Mouse (Mus musculus): ENCODE data around the gene Usp37. TPM values are rescaled to one million over a fixed set of nuclear protein-coding genes. Genes with fewer than 3 reads are reported as not detected.
A peak's percentile ranks its signal among the peaks of the same experiment; 100 is the strongest.
"Not testable (repeated sequence)": the region's sequence is repeated elsewhere in the genome, so short reads cannot be mapped to it uniquely, and the experiment has no call there.

The Usp37 gene
- 14.7 and 18.0 TPM in 2 replicates for total RNA-seq (2015)
- 23.0 and 26.4 TPM in 2 replicates for total RNA-seq (2017)

DNA sequence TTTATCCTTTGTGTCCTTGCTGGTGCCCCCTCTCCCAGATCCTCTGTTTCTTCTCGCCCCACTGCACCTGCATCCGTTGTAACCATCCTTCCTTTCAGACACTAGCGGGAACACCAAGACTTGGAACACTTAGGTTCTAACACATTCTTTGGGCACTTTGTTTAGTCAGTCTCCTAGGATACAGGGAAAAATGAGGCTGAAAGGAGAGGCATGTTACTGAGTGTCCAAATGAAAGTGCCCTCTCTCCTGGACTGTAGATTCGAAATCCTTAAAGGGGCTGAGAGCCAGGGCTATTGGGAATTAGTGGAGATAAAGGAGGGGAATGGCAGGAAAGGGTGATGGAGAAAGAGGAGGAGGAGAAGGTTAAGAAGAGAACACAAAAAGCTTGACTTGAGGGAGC lies at the start of gene Usp37:
Usp37 (minus strand) TSS at position 101 of the 400 bp plus-strand sequence.
- no peak for ATAC-seq (ENCODE audit: poor library complexity, severe bottlenecking)

DNA sequence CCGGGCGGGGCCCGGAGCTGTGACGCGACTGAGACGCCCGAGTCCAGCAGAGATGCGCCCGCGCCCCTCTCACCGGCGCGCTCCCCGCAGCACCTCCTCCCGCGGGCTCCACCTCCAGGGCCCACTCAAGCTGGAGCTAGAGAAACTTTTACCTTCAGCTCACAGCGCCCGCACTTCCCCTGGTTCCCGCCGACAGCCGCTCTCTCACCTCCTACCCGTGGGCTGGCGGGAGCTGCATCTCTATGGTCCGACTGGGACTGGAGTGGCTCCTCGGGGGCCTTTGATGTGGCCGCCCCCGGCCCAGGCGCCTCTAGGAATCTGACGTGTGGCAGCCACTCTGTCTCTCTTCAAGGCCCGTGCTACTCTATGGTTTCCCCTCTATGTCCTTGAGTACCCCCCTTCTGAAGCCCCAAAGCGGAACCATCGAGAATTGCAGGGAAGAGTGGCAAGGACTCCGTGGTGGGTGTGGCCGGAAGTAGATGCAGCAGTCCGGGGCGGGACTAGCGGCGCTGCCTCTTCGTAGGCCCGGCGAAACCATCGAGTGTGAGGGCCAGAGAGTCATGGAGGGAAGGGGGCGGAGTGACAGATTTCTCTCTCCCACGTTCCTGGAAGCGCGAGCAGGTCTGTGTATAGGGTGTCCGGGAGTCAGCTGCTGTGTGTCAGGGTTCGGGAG lies 43.8 kb upstream of the Usp37 start, which contains the start of the genes Zfp142 and Bcs1l:
Zfp142 (minus strand) TSS at position 474 of the 673 bp plus-strand sequence.
Bcs1l (plus strand) TSS at position 517 of the 673 bp plus-strand sequence.
- ATAC-seq (ENCODE audit: poor library complexity, severe bottlenecking), result peak; percentile 96

DNA sequence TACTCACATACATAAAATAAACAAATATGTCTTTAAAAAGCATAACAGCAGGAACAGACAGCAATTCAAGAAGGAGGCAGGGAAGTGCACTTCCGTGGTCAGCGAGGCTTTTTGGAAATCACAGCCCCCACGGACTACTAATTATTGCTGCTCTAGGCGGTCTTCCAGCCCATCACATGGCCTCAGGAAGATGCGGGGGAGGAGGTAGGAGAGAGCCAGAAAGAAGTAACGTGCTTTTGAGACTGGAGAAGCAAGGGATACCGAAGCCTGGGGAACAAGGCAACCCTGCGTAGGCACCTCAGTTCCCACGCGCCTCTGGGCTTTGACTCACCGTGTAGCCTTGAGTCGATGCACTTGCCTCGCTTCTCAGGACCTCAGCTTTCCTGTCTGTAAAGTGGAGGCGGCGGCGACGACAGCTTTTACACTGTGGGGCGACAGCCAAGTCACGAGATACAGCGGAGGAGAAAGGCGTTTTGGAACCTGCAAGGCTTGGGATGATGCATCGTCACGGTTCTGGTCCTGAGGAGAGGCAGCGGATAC lies 43.2 kb upstream of the Usp37 start:
- peak; percentile 5 for ATAC-seq (ENCODE audit: poor library complexity, severe bottlenecking)

DNA sequence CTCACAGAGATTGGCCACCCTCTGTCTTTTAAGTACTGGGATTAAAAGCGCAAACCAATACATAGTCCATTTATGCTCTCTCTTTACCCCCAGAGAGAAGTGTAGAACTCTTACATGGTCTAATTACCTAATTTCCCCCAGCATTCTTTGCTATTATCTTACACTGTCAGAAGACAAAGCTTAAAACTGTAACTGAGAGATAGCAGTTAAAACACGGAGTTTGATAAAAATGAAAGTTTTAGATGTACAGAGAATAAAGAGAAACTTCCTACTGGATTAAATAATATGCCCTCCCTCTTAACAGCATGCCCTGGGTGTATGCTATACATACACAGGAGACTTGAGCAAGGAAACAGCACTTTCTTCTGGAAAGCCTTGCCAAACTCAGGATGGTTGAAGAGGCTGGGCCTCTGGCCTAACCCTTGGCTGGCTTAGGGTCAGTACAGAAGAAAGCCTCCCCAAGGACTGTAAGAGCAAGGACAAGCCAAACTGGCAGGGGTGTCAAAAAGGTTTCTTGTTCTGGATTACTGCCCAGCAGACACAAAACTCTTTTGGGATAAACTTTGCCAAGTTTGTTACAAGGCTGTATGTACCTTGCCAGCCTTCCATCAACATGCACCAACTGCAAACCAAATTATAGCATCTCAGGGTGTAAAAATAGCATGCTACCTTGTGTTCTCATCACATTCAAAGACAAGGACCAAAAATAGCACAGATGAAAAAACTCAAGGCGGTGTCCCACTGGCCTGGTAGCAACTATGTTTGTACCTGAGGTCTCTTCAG lies 40.7 kb upstream of the Usp37 start:
- no peak for ATAC-seq (ENCODE audit: poor library complexity, severe bottlenecking)

DNA sequence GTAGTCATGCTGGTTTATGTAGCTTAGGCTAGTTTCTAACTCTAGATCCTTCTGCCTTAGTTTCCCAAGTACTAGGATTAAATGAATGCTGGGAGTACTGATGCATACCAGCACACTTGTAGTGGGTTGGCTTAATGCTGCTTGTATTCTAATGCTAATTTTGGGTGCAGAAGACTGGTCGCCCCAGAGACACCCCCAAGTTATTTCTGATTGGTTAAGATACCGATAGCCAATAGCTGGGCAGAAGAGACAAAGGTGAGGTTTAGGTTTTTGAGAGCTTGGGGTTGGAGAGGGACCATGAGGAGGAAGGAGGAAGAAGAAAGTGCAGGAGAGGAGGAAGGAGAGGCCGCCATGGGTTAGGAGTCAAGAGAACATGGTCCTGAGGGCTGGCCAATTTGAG lies 38.5 kb upstream of the Usp37 start:
- no peak for ATAC-seq (ENCODE audit: poor library complexity, severe bottlenecking)

DNA sequence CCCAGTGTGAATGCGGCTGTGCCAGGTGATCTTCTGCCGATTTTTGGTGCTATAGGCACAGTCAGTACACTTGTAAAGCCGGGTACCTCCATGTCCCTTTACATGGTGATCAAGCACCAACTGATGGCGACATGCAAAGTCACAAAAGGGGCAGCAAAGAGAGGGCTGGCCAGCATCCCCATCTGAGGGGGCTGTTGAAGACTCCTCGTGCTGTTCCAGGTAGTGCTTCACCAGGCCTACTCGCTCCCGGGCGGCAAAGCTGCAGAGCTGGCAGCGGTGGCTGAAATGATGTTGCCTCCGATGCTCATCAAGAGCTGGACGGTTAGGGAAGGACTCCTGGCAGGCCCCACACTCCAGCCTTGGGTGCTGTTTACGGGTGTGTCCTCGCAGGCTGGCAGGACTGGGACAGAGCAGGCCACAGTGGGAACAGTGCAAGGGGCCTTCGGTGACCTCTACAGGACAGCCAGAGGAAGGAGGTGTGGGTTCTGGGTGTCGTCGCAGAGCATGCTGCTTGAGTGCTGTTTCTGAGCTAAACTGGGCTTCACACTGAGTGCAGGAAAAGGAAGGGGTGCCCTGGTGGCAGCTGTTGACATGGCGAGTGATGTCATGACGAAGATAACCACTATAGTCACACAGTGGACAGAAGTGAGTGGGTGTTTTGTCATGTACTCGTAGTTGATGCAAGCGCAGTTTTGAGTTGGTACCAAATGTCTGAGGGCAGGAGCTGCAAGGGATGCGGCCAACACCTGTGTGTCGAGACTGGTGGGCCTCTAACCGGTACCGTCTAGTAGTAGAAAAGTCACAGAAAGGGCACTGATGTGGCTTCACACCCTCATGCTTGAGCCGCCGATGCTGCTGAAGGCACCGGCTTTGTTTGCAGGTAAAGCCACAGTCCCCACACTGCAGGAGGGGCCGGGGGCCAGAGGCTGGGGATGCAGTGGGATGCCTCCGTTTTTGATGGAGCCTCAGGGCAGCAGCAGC lies 25.9 kb upstream of the Usp37 start:
- ATAC-seq (ENCODE audit: poor library complexity, severe bottlenecking), result no peak

DNA sequence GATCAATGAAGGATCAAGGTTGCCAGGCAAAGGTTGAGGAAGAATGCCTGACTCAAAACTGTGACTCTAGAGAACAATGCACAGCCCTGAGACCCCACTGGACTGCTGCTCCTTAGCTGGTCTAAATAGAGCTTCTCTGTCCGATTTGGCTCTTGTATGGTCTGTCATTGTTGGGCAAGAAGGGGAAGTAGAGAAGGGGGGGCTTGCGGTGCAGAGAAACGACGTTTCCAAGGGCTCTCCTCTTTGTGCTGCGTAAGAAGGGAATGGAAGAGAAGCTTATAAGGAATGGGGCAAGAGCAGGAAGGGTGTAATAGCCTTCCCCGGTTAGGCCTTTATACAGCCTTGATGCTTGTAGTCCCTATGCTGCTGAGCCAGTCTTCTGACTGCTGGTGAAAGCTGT lies 21.8 kb upstream of the Usp37 start:
- ATAC-seq (ENCODE audit: poor library complexity, severe bottlenecking), result peak; percentile 30; the same call in 1 of the 2 replicates

DNA sequence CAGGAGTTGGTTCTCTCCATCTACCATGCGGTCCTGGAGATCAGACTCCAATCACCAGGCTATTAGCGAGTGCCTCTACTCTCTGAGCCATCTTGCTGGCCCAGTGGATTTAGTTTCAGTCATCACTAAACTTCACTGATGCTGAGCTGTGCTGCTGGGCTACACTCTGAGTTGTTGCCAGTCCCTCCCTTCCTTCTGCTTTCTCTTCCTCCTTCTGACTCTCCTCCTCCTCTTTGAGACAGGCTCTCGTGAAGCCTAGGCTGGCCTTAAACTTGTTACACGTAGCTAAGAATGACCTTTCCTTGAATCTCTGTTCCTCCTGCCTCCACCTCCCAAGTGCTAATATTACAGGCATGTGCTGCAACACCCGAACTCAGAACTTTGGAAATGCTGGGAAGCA lies 15.0 kb upstream of the Usp37 start:
- peak; percentile 82 for ATAC-seq (ENCODE audit: poor library complexity, severe bottlenecking)

DNA sequence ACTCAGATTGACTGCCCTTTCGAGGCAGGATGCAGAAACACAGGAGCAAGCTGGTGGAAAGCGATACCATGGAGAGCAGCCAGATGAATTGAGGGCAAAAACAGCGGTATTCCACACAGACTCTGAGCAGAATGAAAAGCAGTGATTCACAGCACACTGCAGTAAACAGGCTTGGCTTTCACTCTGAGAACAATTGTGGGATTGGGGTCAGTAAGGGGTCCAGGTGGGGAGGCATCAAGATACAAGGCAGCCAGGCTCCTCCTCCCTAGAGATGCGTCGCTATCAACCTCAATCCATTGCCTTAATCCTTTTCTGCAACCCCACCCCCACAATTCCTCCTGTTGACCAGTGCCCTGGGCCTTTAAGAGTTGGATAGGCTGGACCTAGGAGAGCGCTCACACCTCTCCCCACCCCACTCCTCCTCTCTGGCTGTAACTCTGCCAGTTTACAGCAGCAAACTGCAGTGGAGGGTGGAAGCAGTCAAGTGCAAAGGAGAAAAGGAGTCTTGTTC lies 1.6 kb downstream of the Usp37 start, which contains the start of gene Plcd4:
Plcd4 (plus strand) TSS at position 438 of the 511 bp plus-strand sequence.
- no peak for ATAC-seq (ENCODE audit: poor library complexity, severe bottlenecking)

DNA sequence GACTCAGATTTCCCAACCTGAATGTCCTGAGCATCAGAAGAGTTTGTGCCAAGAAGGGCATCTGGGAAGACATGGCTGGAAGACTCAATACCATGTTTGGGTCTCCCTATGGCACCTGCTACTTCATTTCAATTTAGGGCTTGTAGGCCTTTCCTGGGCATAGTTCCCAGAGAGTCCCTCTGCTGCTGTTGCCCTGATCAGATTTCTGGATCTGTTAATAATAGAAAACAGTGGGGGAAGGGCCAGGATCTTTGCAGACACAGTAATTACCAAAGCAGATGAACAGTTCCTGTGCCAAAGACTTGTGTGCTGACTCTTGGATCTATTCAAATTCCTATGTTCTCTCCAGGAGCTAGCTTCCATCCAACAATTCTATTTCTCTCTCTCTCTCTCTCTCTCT lies 5.4 kb downstream of the Usp37 start:
- no peak for ATAC-seq (ENCODE audit: poor library complexity, severe bottlenecking)

DNA sequence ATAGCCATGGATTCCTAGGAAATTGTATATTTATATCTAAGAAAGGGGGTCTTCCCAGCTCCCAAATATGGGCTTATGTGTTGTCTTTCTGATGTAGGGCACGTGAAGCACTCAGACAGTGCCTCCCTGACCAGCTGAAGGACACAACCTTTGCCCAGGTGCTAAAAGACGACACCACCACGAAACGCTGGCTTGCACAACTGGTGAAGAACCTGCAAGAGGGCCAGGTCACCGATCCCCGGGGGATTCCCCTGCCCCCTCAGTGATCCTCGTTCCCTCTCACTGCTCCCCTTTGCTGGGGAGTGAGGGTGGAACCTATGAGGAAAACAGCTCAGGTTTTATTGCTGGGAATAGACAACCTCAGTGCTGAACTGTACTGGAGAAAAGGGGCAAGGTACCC lies 15.5 kb downstream of the Usp37 start:
- ATAC-seq (ENCODE audit: poor library complexity, severe bottlenecking), result no peak

DNA sequence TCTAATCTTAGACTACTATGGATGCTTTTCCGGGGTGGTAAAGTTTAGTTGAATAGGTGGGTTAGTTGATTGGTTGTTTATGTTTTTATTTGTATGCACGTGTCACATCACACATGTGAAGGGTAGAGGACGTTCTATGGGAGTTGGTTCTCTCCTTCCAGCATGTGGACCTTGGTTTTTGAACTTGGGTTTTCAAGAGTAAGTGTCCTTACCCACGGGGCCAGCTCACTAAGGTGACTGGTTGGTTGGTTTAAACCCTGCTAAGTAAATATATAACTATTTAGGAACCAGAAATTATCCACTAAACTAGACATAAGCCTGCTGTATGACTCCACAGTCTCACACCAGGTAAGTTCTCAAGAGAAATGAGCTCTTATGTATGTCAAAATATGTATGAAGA lies 19.3 kb downstream of the Usp37 start:
- no peak for ATAC-seq (ENCODE audit: poor library complexity, severe bottlenecking)

DNA sequence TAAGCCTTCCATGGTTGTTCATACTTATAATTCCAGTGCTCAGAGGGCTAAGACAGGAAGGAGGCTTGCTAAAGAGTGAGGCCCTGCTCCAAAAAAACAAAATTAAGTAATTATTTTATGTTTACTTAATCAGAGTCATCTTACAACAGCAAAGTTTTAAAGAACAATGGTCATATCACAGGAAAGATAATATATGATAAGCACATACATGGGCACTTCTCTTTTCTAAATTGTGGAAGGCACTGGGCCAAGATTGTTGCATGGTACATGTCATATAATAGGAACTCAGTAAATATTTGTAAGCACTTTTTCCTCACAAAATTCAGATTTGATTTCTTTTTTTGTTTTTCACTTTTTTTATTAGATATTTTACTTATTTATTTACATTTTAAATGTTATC lies 24.2 kb downstream of the Usp37 start:
- ATAC-seq (ENCODE audit: poor library complexity, severe bottlenecking), result no peak

DNA sequence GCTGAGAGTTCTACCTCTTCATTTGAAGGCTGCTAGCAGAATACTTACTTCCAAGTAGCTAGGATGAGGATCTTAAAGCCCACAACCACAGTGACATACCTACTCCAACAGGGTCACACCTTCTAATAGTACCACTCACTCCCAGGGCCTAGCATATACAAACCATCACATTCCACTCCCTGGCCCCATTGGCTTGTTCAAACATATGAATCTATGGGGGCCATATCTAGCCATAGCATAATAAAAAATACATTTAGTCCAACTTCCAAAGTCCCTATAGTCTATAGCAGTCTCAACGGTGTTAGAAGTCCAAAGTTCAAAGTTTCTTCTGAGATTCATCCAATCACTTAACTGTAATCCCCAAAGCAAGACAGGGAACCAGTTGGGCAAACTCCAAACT lies 31.1 kb downstream of the Usp37 start:
- ATAC-seq (ENCODE audit: poor library complexity, severe bottlenecking), result not testable (repeated sequence)

DNA sequence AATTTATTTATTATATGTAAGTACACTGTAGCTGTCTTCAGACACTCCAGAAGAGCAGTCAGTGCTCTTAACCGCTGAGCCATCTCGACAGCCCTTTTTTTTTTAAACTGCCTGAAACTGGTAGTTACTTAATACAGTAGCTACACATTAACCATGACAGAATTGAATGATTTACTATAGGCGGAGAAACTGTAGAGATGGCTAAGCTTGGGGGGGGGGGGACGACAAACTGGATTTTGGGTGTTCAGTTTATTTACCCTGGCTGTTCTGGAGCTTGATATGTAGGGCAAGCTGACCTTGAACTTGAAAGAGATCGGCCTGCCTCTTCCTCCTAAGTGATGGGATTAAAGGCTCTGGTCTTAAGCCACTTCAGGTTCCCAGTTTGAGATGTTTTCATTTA lies 32.8 kb downstream of the Usp37 start:
- no peak for ATAC-seq (ENCODE audit: poor library complexity, severe bottlenecking)

DNA sequence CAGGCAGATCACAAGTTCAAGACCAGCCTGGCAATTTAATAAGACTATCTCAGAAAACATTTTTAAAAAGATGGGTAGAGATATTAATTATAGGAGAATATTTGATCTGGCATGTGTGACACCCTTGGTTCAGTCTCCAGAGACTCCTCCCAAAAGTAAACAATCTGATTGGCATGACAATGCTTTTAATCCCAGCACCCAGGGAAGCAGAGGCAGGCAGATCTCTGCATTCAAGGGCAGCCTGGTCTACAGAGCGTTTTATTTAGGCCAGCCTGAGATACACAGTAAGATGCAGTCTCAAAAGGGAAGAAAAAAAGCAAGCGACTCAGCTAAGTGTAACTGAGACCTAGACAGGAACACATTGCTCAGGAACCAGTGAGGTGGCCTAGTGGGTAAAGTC lies 36.3 kb downstream of the Usp37 start:
- ATAC-seq (ENCODE audit: poor library complexity, severe bottlenecking), result no peak

DNA sequence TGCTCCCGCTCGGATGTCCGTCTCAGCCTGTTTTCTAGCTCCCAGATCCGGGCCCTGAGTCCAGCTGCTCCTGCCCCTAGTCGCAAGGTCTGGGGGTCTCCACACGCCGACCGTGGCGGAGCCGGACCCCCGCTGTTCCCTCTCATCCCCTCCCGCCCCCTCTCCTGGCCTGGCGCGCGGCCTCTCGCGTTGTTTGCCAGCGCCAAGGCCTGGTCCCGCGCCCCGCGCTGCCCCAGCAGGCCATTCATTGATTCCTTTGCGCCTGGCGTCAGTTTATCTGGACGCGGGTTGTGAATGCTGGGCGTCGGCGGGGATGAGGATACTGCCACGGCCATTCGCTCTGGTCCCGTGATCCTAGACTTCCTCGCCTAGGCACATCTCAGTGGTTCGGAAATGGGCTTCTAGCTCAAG lies 37.6 kb downstream of the Usp37 start:
- 0 out of 2 replicates have a peak, but pooled peaks have one; percentile 7 for ATAC-seq (ENCODE audit: poor library complexity, severe bottlenecking)

DNA sequence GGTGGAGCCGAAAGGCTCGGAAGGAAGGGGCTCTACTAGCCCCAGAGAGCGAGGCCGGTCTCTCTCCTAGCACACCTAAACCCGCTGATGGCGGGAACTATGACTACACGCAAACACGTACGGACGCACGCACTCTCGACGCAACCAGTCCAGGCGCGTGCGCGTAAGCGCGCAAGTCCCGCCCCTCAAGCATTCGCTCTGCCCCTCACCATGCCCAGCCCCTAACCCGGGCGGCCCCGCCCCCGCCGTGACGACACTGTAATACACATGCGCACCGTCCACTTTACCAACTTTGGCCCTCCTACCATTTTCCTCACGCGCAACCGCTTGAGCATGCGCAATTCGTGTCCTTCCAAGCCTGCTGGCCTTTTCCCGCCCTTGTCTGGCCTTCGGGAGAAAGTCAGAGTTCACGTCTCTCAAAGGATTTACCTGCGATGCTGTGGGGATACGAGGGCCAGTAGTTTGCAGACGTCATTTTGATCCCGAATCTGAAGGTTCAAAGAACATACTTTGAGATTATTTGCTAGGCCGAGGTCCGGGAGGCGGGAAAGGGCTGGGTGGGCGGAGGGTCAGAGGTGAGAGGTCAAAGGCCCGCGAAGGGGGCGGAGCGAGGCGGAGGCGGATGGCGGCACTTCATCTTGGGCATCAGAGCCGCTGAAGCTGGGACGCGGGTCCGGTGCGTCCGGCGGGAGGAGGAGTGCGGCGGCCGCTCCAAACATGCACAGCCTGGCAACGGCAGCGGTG lies 38.2 kb downstream of the Usp37 start, which contains the start of gene Cnot9:
Cnot9 (plus strand) TSS at position 338 of the 744 bp plus-strand sequence.
- peak; percentile 96 for ATAC-seq (ENCODE audit: poor library complexity, severe bottlenecking)

DNA sequence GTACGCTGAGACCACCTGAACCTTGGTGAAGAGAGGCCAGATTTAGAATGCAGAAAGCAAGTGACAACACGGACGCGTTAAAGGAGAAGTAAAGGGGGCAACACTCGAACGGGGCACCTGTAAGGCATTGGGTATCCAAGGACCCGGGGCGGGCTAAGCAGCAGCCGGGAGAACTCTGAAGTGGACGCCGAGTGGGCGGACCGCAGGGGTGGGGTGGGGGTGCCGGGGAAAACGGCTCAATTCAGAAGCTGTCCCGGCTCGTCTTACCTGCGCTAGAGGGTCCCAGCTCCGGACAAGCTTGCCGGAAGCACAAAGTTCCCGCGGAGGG lies 38.7 kb downstream of the Usp37 start:
- ATAC-seq (ENCODE audit: poor library complexity, severe bottlenecking), result no peak

DNA sequence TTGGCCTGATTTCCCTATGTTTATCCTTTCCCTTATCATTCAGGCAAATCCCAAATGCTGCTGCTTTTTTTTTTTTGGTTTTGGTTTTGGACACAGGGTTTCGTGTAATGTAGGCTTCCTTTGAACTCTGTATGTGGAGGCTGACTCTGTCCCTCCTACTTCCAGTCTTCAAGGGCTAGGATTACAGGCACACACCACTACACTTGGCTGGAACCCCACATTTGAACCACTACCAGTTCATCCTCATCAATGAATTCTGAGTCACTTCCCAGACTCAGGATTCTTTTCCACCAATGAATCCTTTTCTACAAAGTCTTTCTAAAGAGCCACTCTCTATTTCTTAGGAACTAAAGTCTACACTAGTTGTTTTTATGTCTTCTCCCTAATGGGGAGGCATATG lies 43.0 kb downstream of the Usp37 start:
- ATAC-seq (ENCODE audit: poor library complexity, severe bottlenecking), result no peak

Data from megakaryocyte, adult 5-6 weeks (primary cell).